16 mouse cellular contexts compared by ENCODE assay signal in genomic region chr5:134323869-134324268, GRCm38 (mm10). TPM values are rescaled to one million over a fixed set of nuclear protein-coding genes. Genes with fewer than 3 reads are reported as not detected.
DNase-seq lines count a peak whose midpoint lies in the region; ATAC-seq and TF ChIP-seq lines count a peak whose summit lies in the region.
"Had no signal": no experiment of that assay in that cellular context is flagged by ENCODE, and none has a peak within 500 bp of the region (broad histone marks: within the 10 kb centered on the region; RNA-seq: fewer than 3 reads in every experiment).

No protein-coding gene starts in this region.

- 17% methylated on average over 2 of the region's 2 CpGs for WGBS in heart, embryonic 13.5 days
- WGBS in lung, postnatal 0 days, result 30% methylated on average over 2 of the region's 2 CpGs
- 21% methylated on average over 2 of the region's 2 CpGs for WGBS in embryonic facial prominence, embryonic 14.5 days
- WGBS in midbrain, embryonic 10.5 days, result 49% methylated on average over 2 of the region's 2 CpGs

- H3K9me3 ChIP-seq in heart, embryonic 13.5 days, result no peaks in the 10 kb centered on the region
- no peaks in the 10 kb centered on the region for H3K9me3 ChIP-seq in lung, postnatal 0 days (ENCODE audit: low read length)
- no peaks in the 10 kb centered on the region for H3K9me3 ChIP-seq in embryonic facial prominence, embryonic 14.5 days (ENCODE audit: control insufficient read depth, low read length)
- H3K9me3 ChIP-seq in midbrain, embryonic 10.5 days (replicated peaks), result no peaks in the 10 kb centered on the region
- H3K9me3 ChIP-seq: forebrain, embryonic 13.5 days; hindbrain, embryonic 10.5 days had no signal

- peaks cover 16% of the 10 kb centered on the region for H3K4me1 ChIP-seq in heart, embryonic 13.5 days
- no peaks in the 10 kb centered on the region for H3K4me1 ChIP-seq in lung, postnatal 0 days (ENCODE audit: insufficient read depth, low read depth, low read length)
- peaks cover 3% of the 10 kb centered on the region; the same call in 1 of the 2 replicates for H3K4me1 ChIP-seq in embryonic facial prominence, embryonic 14.5 days (ENCODE audit: control insufficient read depth, insufficient read depth, low read length)
- H3K4me1 ChIP-seq in midbrain, embryonic 10.5 days, result peaks cover 6% of the 10 kb centered on the region; the same call in 1 of the 2 replicates
- H3K4me1 ChIP-seq: forebrain, embryonic 13.5 days had no signal

- no peaks in the 10 kb centered on the region for H3K36me3 ChIP-seq in heart, embryonic 13.5 days
- no peaks in the 10 kb centered on the region for H3K36me3 ChIP-seq in lung, postnatal 0 days (ENCODE audit: insufficient read depth, low read length)
- no peaks in the 10 kb centered on the region for H3K36me3 ChIP-seq in embryonic facial prominence, embryonic 14.5 days (ENCODE audit: control insufficient read depth, insufficient read depth, low read length)
- no peaks in the 10 kb centered on the region for H3K36me3 ChIP-seq in midbrain, embryonic 10.5 days
- H3K36me3 ChIP-seq: hindbrain, embryonic 10.5 days had no signal

- no peak for TF ChIP-seq EP300 in lung, postnatal 0 days (IDR thresholded peaks at IDR 0.05)

- no peak overlapping the region; the same call in 1 of the 2 replicates for H3K9ac ChIP-seq in heart, embryonic 13.5 days
- no peak overlapping the region for H3K9ac ChIP-seq in lung, postnatal 0 days (replicated peaks; ENCODE audit: low read depth)
- H3K9ac ChIP-seq in embryonic facial prominence, embryonic 14.5 days (ENCODE audit: low read depth, low read length), result no peak overlapping the region
- H3K9ac ChIP-seq: forebrain, embryonic 13.5 days had no signal

- no peak overlapping the region for H3K4me2 ChIP-seq in heart, embryonic 13.5 days
- H3K4me2 ChIP-seq in lung, postnatal 0 days (replicated peaks; ENCODE audit: low read depth, low read length), result no peak overlapping the region
- no peak overlapping the region for H3K4me2 ChIP-seq in embryonic facial prominence, embryonic 14.5 days (ENCODE audit: low read depth, low read length)
- H3K4me2 ChIP-seq: forebrain, embryonic 13.5 days had no signal

- H3K4me3 ChIP-seq in heart, embryonic 13.5 days, result no peak overlapping the region
- no peak overlapping the region for H3K4me3 ChIP-seq in lung, postnatal 0 days (ENCODE audit: low read depth, low read length)
- no peak overlapping the region for H3K4me3 ChIP-seq in embryonic facial prominence, embryonic 14.5 days (ENCODE audit: low read depth, low read length)
- H3K4me3 ChIP-seq in layer of hippocampus, adult 2 months, result no peak overlapping the region
- no peak overlapping the region for H3K4me3 ChIP-seq in midbrain, embryonic 10.5 days
- H3K4me3 ChIP-seq: forebrain, embryonic 13.5 days; hindbrain, embryonic 10.5 days had no signal

- TF ChIP-seq CTCF in lung, postnatal 0 days (IDR thresholded peaks at IDR 0.05), result no peak
- no peak for TF ChIP-seq CTCF in layer of hippocampus, adult 2 months (conservative IDR thresholded peaks at IDR 0.05)

- no peak for ATAC-seq in heart, embryonic 13.5 days (ENCODE audit: extremely low read depth, insufficient number of reproducible peaks, low FRiP score, low TSS enrichment)
- peak; percentile 70 for ATAC-seq in lung, postnatal 0 days
- ATAC-seq in embryonic facial prominence, embryonic 14.5 days (ENCODE audit: low read depth), result peak; percentile 82
- ATAC-seq: forebrain, embryonic 13.5 days had no signal

- H3K27me3 ChIP-seq in heart, embryonic 13.5 days (replicated peaks), result no peaks in the 10 kb centered on the region
- H3K27me3 ChIP-seq in lung, postnatal 0 days (replicated peaks; ENCODE audit: insufficient read depth, low read length), result no peaks in the 10 kb centered on the region
- H3K27me3 ChIP-seq in embryonic facial prominence, embryonic 14.5 days (replicated peaks; ENCODE audit: control insufficient read depth, insufficient read depth, low read length), result no peaks in the 10 kb centered on the region
- no peaks in the 10 kb centered on the region for H3K27me3 ChIP-seq in midbrain, embryonic 10.5 days (ENCODE audit: low read depth, poor library complexity, severe bottlenecking)
- H3K27me3 ChIP-seq: CH12.LX; forebrain, embryonic 13.5 days had no signal

- no peak for DNase-seq in heart, adult 9 months (ENCODE audit: low spot score in 2 of 2)
- DNase-seq in lung, postnatal 0 days (ENCODE audit: low spot score), result peak; percentile 76
- no peak for DNase-seq in lung, postnatal 4 days
- peak; percentile 77 for DNase-seq in embryonic facial prominence, embryonic 14.5 days (ENCODE audit: low spot score)
- peak; percentile 38 for DNase-seq in yolk sac, embryonic 10.5 days (ENCODE audit: low spot score)
- no peak for DNase-seq in layer of hippocampus, adult 2 months (ENCODE audit: low spot score in 2 of 2)
- no peak for DNase-seq in midbrain, embryonic 10.5 days (ENCODE audit: low spot score)
- DNase-seq: cerebellum, adult 11-12 months; embryo, embryonic 11 days; gastrocnemius, postnatal 14 days; kidney, adult 18-20 months; spleen, adult 18-20 months had no signal

- peak overlapping the region; percentile 22; the same call in 1 of the 2 replicates for H3K27ac ChIP-seq in heart, embryonic 13.5 days (replicated peaks)
- H3K27ac ChIP-seq in lung, postnatal 0 days (ENCODE audit: low read length), result peak overlapping the region; percentile 38
- H3K27ac ChIP-seq in embryonic facial prominence, embryonic 14.5 days (replicated peaks; ENCODE audit: low read depth, low read length), result 0 out of 2 replicates have a peak overlapping the region, but pooled peaks have one; percentile 24
- no peak overlapping the region for H3K27ac ChIP-seq in layer of hippocampus, adult 2 months
- H3K27ac ChIP-seq in midbrain, embryonic 10.5 days (replicated peaks), result no peak overlapping the region; the same call in 1 of the 2 replicates
- H3K27ac ChIP-seq: forebrain, embryonic 13.5 days had no signal

RNA-seq across cellular contexts. Expression of gene Gtf2i, which starts 9.3 kb away (rescaled TPM):
- 125 and 127 TPM in 2 replicates for polyA plus RNA-seq in heart, embryonic 13.5 days (2015; fragmentation: Nextera tagmentation; extraction: Ambion mirVana)
- polyA plus RNA-seq in lung, postnatal 0 days (2015; fragmentation: Nextera tagmentation; extraction: Ambion mirVana), result 84.9 and 110 TPM in 2 replicates
- 141 and 168 TPM in 2 replicates for polyA plus RNA-seq in embryonic facial prominence, embryonic 14.5 days (2014; fragmentation: Nextera tagmentation; extraction: Ambion mirVana)
- 100 to 1,000 TPM; 222 to 227 TPM for total RNA-seq in layer of hippocampus, adult 2 months (2021)
- polyA plus RNA-seq in midbrain, embryonic 10.5 days (2016; fragmentation: Nextera tagmentation; extraction: Ambion mirVana), result 172 and 200 TPM in 2 replicates

Comparison
In these comparisons a context has a peak if more than half of its experiments do, and no peak if none do; other contexts are left out.
1. DNase-seq: peak in lung, postnatal 0 days (single experiment), embryonic facial prominence, embryonic 14.5 days (single experiment) and yolk sac, embryonic 10.5 days (single experiment); none in heart, adult 9 months (0 of 2), lung, postnatal 4 days (0 of 2), layer of hippocampus, adult 2 months (0 of 2) and midbrain, embryonic 10.5 days (single experiment).
2. H3K27ac ChIP-seq: peak in heart, embryonic 13.5 days (single experiment), lung, postnatal 0 days (single experiment) and embryonic facial prominence, embryonic 14.5 days (single experiment); none in layer of hippocampus, adult 2 months (single experiment) and midbrain, embryonic 10.5 days (single experiment).